ENCODE assay signal across 18 mouse cellular contexts in genomic region chr1:137363561-137363960, GRCm38 (mm10).
DNase-seq lines count a peak whose midpoint lies in the region; TF ChIP-seq lines count a peak whose summit lies in the region.
"Had no signal": no experiment of that assay in that cellular context is flagged by ENCODE, and none has a peak within 500 bp of the region (broad histone marks: within the 10 kb centered on the region; RNA-seq: fewer than 3 reads in every experiment).

No protein-coding gene starts in this region.

- no peak for TF ChIP-seq CTCF in left cerebral cortex, adult 2 months (IDR thresholded peaks at IDR 0.05)
- no peak for TF ChIP-seq CTCF in lung, adult 2 months (IDR thresholded peaks at IDR 0.05; ENCODE audit: insufficient read depth, low read length)

- DNase-seq in frontal cortex, adult 2 months (ENCODE audit: extremely low spot score in 1 of 2, low spot score in 1 of 2) = peak; percentile 57 to 69
- no peak for DNase-seq in frontal cortex, postnatal 14 days (ENCODE audit: low spot score in 2 of 2)
- DNase-seq in left cerebral cortex, adult 9 months (ENCODE audit: low spot score in 2 of 2) = peak; percentile 34 to 44
- no peak for DNase-seq in left cerebral cortex, adult 2 months (ENCODE audit: extremely low spot score in 1 of 2, low spot score in 2 of 2)
- peak; percentile 75 for DNase-seq in brain, adult 2 months (ENCODE audit: low read depth, low spot score)
- DNase-seq in left cerebral cortex, postnatal 36 days (ENCODE audit: low spot score in 2 of 2) = peak; percentile 17 to 19
- no peak for DNase-seq in lung, adult 2 months
- DNase-seq: adrenal gland, postnatal 10 days; cerebellum, adult 11-12 months; cerebellum, adult 9-11 months; forebrain, postnatal 0 days; gastrocnemius, postnatal 36 days; heart, adult 11 months; heart, postnatal 36 days had no signal

- no peaks in the 10 kb centered on the region for H3K4me1 ChIP-seq in lung, adult 2 months (ENCODE audit: control insufficient read depth, insufficient read depth, low read length)
- H3K4me1 ChIP-seq: embryonic facial prominence, embryonic 10.5 days; heart, embryonic 13.5 days had no signal

- TF ChIP-seq POLR2A in lung, adult 2 months (IDR thresholded peaks at IDR 0.05; ENCODE audit: borderline replicate concordance, extremely low read depth, low read depth, low read length) = no peak

- WGBS in lung, adult 2 months = 29% methylated on average over 1 of the region's 1 CpGs

- no peak overlapping the region for H3K27ac ChIP-seq in left cerebral cortex, adult 2 months
- H3K27ac ChIP-seq: embryonic facial prominence, embryonic 10.5 days; forebrain, embryonic 13.5 days; heart, embryonic 13.5 days; hindbrain, embryonic 15.5 days had no signal

- no peak overlapping the region for H3K4me3 ChIP-seq in left cerebral cortex, adult 2 months
- H3K4me3 ChIP-seq in lung, adult 2 months (replicated peaks; ENCODE audit: extremely low read depth, low read depth, low read length) = no peak overlapping the region
- H3K4me3 ChIP-seq: embryonic facial prominence, embryonic 10.5 days; forebrain, embryonic 13.5 days; heart, embryonic 13.5 days; hindbrain, embryonic 15.5 days had no signal

- intact Hi-C loops in left cerebral cortex, adult 2 months (cut with DNase I) = loop anchor here (1.0 kb wide), 1 partner anchor 31 kb away; no protein-coding TSS in a partner anchor
- intact Hi-C loops in left cerebral cortex, postnatal 36 days (cut with DNase I) = no loop called here

Comparison
In these comparisons a context has a peak if more than half of its experiments do, and no peak if none do; other contexts are left out.
1. DNase-seq: peak in frontal cortex, adult 2 months (2 of 2), left cerebral cortex, adult 9 months (2 of 2), brain, adult 2 months (single experiment) and left cerebral cortex, postnatal 36 days (2 of 2); none in frontal cortex, postnatal 14 days (0 of 2), left cerebral cortex, adult 2 months (0 of 2) and lung, adult 2 months (single experiment).